Mouse (Mus musculus) yolk sac, embryonic 10.5 days (tissue): Measurements from ENCODE around the gene Gon4l.
A peak's percentile ranks its signal among the peaks of the same experiment; 100 is the strongest.

Source experiments
- DNase-seq: peaks from one replicate; pipeline ENCODE4 v3.0.0-alpha.2; 2017; ENCODE audit warnings: low spot score

The Gon4l gene

GRCm38 (mm10) chr3:88912585-88912984 lies 77.6 kb downstream of the Gon4l start:
- no peak for DNase-seq

- DNase-seq: peak; percentile 93
These were observed 78.7 kb downstream of the Gon4l start, which contains the start of gene Msto1 for GRCm38 (mm10) chr3:88913511-88914383. Msto1 (minus strand) TSS chr3:88913999.

GRCm38 (mm10) chr3:88914384-88914810 lies 79.4 kb downstream of the Gon4l start:
- no peak for DNase-seq

- DNase-seq: no peak
These were observed 84.0 kb downstream of the Gon4l start for GRCm38 (mm10) chr3:88918981-88919380.

- DNase-seq: no peak
These were observed 86.4 kb downstream of the Gon4l start for GRCm38 (mm10) chr3:88921411-88921810.

- DNase-seq: no peak
These were observed 89.1 kb downstream of the Gon4l start for GRCm38 (mm10) chr3:88923989-88924591.

GRCm38 (mm10) chr3:88925651-88926050 lies 90.6 kb downstream of the Gon4l start:
- DNase-seq: no peak

- DNase-seq: no peak
These were observed 94.5 kb downstream of the Gon4l start for GRCm38 (mm10) chr3:88929501-88929900.

- no peak for DNase-seq
These were observed 104.0 kb downstream of the Gon4l start for GRCm38 (mm10) chr3:88939071-88939470.

- DNase-seq: no peak
These were observed 104.7 kb downstream of the Gon4l start for GRCm38 (mm10) chr3:88939749-88940148.

GRCm38 (mm10) chr3:88942316-88942880 lies 107.4 kb downstream of the Gon4l start:
- DNase-seq: no peak

- no peak for DNase-seq
These were observed 109.1 kb downstream of the Gon4l start for GRCm38 (mm10) chr3:88944109-88944508.

- peak; percentile 98 for DNase-seq
These were observed 115.0 kb downstream of the Gon4l start for GRCm38 (mm10) chr3:88949786-88950575.

GRCm38 (mm10) chr3:88950576-88951326 lies 115.7 kb downstream of the Gon4l start, which contains the start of the genes Ash1l and Dap3:
Ash1l (plus strand) TSS chr3:88950622.
Dap3 (minus strand) TSS chr3:88951181.
- DNase-seq: peak; percentile 88

GRCm38 (mm10) chr3:88951327-88951800 lies 116.3 kb downstream of the Gon4l start:
- DNase-seq: no peak

- DNase-seq: no peak
These were observed 118.2 kb downstream of the Gon4l start for GRCm38 (mm10) chr3:88953246-88953645.

GRCm38 (mm10) chr3:88953736-88954135 lies 118.7 kb downstream of the Gon4l start:
- DNase-seq: no peak
